21 mouse cellular contexts compared by ENCODE assay signal in the genomic region with DNA sequence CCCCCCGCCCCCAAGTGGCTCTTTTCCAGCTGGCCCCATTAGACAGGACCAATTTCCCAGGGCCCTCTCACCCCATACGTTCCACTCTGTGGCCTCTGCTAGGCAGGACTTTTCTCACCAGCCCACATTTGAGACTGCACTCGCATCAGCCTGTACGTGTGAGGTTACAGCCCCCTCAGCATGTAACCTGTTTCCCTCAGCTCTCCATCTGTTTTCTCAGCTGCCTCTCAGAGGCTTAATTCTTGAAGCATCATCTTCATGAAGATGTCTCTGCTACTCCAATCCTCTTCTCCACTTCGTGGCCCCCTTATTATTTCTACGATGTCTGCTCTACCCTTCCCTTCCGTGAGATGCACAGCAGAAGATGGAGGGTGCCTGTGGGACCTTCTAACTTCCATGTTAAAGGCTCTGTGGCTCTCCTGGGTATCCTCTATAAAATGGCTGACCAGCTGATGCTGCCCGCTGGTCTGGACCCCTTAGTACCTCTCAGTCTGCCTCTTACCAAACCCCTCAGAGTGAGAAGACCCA. TPM values are rescaled to one million over a fixed set of nuclear protein-coding genes. Genes with fewer than 3 reads are reported as not detected.
DNase-seq lines count a peak whose midpoint lies in the region; ATAC-seq and TF ChIP-seq lines count a peak whose summit lies in the region.
"Had no signal": no experiment of that assay in that cellular context is flagged by ENCODE, and none has a peak within 500 bp of the region (broad histone marks: within the 10 kb centered on the region; RNA-seq: fewer than 3 reads in every experiment).

No protein-coding gene starts in this region.

- peak overlapping the region; percentile 41 for H3K4me2 ChIP-seq in kidney, embryonic 16.5 days (replicated peaks; ENCODE audit: low read depth, low read length)
- H3K4me2 ChIP-seq: forebrain, embryonic 15.5 days; heart, embryonic 12.5 days; limb, embryonic 15.5 days; lung, embryonic 15.5 days; neural tube, embryonic 12.5 days had no signal

- H3K27me3 ChIP-seq in kidney, embryonic 16.5 days (ENCODE audit: insufficient read depth, low read length) = no peaks in the 10 kb centered on the region
- H3K27me3 ChIP-seq in cerebellum, adult 2 months (ENCODE audit: control insufficient read depth, insufficient read depth, low read length) = no peaks in the 10 kb centered on the region
- H3K27me3 ChIP-seq: forebrain, embryonic 15.5 days; heart, embryonic 12.5 days; limb, embryonic 15.5 days; lung, embryonic 15.5 days; Patski had no signal

- H3K4me1 ChIP-seq in kidney, embryonic 16.5 days (ENCODE audit: insufficient read depth, low read length) = peaks cover 37% of the 10 kb centered on the region
- H3K4me1 ChIP-seq in cortical plate, adult 2 months (ENCODE audit: control insufficient read depth, insufficient read depth, low read length) = peaks cover 9% of the 10 kb centered on the region; the same call in 1 of the 2 replicates
- H3K4me1 ChIP-seq in cerebellum, adult 2 months (ENCODE audit: control insufficient read depth, insufficient read depth, low read length) = no peaks in the 10 kb centered on the region; the same call in 1 of the 2 replicates
- H3K4me1 ChIP-seq: forebrain, embryonic 15.5 days; heart, embryonic 12.5 days; neural tube, embryonic 12.5 days had no signal

- H3K9me3 ChIP-seq in kidney, embryonic 16.5 days (ENCODE audit: low read length) = no peaks in the 10 kb centered on the region
- H3K9me3 ChIP-seq: forebrain, embryonic 15.5 days; heart, embryonic 12.5 days; limb, embryonic 15.5 days; lung, embryonic 15.5 days; neural tube, embryonic 12.5 days had no signal

- 50% methylated on average over 8 of the region's 8 CpGs for WGBS in kidney, embryonic 16.5 days
- 48% methylated on average over 8 of the region's 8 CpGs for WGBS in cerebellum, adult 2 months

- no peak for TF ChIP-seq CTCF in cortical plate, adult 2 months (IDR thresholded peaks at IDR 0.05; ENCODE audit: extremely low read depth, insufficient read depth, low read length)
- no peak for TF ChIP-seq CTCF in cerebellum, adult 2 months (IDR thresholded peaks at IDR 0.05; ENCODE audit: borderline replicate concordance, insufficient read depth, low read depth, low read length)

- TF ChIP-seq POLR2A in cortical plate, adult 2 months (IDR thresholded peaks at IDR 0.05; ENCODE audit: extremely low read depth, insufficient read depth, low read length) = no peak
- TF ChIP-seq POLR2A in cerebellum, adult 2 months (IDR thresholded peaks at IDR 0.05; ENCODE audit: borderline replicate concordance, insufficient read depth, low read length) = no peak

- peak overlapping the region; percentile 21 for H3K4me3 ChIP-seq in kidney, embryonic 16.5 days (ENCODE audit: low read length)
- peak overlapping the region; percentile 22; the same call in 1 of the 2 replicates for H3K4me3 ChIP-seq in cortical plate, adult 2 months (ENCODE audit: insufficient read depth, low read length)
- no peak overlapping the region for H3K4me3 ChIP-seq in cerebellum, adult 2 months (replicated peaks; ENCODE audit: insufficient read depth, low read depth, low read length)
- H3K4me3 ChIP-seq: forebrain, embryonic 15.5 days; heart, embryonic 12.5 days; limb, embryonic 15.5 days; lung, embryonic 15.5 days; neural tube, embryonic 12.5 days had no signal

- no peaks in the 10 kb centered on the region for H3K36me3 ChIP-seq in kidney, embryonic 16.5 days (ENCODE audit: insufficient read depth, low read length)
- H3K36me3 ChIP-seq: forebrain, embryonic 15.5 days; heart, embryonic 12.5 days; limb, embryonic 15.5 days; lung, embryonic 15.5 days; neural tube, embryonic 12.5 days had no signal

- DNase-seq in frontal cortex, postnatal 25 days (ENCODE audit: low spot score in 2 of 2) = no peak
- no peak for DNase-seq in kidney, postnatal 14 days
- DNase-seq in A20 (ENCODE audit: low read depth, low spot score) = peak; percentile 57
- DNase-seq in adrenal gland, postnatal 14 days = no peak
- no peak for DNase-seq in cerebellum, adult 2 months
- DNase-seq: cerebellum, postnatal 14 days; gastrocnemius, postnatal 14 days; heart, postnatal 36 days; thymus, postnatal 14 days had no signal

- peak overlapping the region; percentile 1; the same call in 1 of the 2 replicates for H3K9ac ChIP-seq in kidney, embryonic 16.5 days (replicated peaks; ENCODE audit: low read length)
- H3K9ac ChIP-seq: forebrain, embryonic 15.5 days; heart, embryonic 12.5 days; limb, embryonic 15.5 days; lung, embryonic 15.5 days; neural tube, embryonic 12.5 days had no signal

- 0 out of 2 replicates have a peak, but pooled peaks have one; percentile 29 for ATAC-seq in frontal cortex, adult (ENCODE audit: low TSS enrichment)
- no peak for ATAC-seq in kidney, embryonic 16.5 days (ENCODE audit: low FRiP score, low TSS enrichment)
- ATAC-seq: forebrain, embryonic 15.5 days; inflammation-experienced regulatory T-cells, adult 6 months; Patski had no signal

- H3K27ac ChIP-seq in kidney, embryonic 16.5 days (ENCODE audit: low read length) = no peak overlapping the region
- peak overlapping the region; percentile 85 for H3K27ac ChIP-seq in cortical plate, adult 2 months (ENCODE audit: insufficient read depth, low read length)
- no peak overlapping the region for H3K27ac ChIP-seq in cerebellum, adult 2 months (ENCODE audit: insufficient read depth, low read length)
- H3K27ac ChIP-seq: forebrain, embryonic 15.5 days; limb, embryonic 15.5 days; lung, embryonic 15.5 days; neural tube, embryonic 12.5 days had no signal

RNA-seq across cellular contexts. Expression of a gene that starts 1.8 kb away (rescaled TPM):
- polyA plus RNA-seq in kidney, embryonic 16.5 days (2015; fragmentation: Nextera tagmentation; extraction: Ambion mirVana) = 19.2 and 20.8 TPM in 2 replicates
- polyA plus RNA-seq in cortical plate, adult 2 months (2012; rRNA removed) = 8.4 and 8.9 TPM in 2 replicates
- 1.7 and 4.8 TPM in 2 replicates for total RNA-seq in adrenal gland, postnatal 14 days (2021)
- 0.92 and 1.1 TPM in 2 replicates for polyA plus RNA-seq in cerebellum, adult 2 months (2012; rRNA removed)

RNA-seq across cellular contexts. Expression of a gene that starts 36.5 kb away (rescaled TPM):
- 0.15 TPM in 1 of 2 replicates, not detected in the other for polyA plus RNA-seq in kidney, embryonic 16.5 days (2015; fragmentation: Nextera tagmentation; extraction: Ambion mirVana)
- polyA plus RNA-seq in cortical plate, adult 2 months (2012; rRNA removed) = not detected in 2 replicates
- 0.89 TPM in 1 of 2 replicates, not detected in the other for total RNA-seq in adrenal gland, postnatal 14 days (2021)
- polyA plus RNA-seq in cerebellum, adult 2 months (2012; rRNA removed) = 0.05 TPM in 1 of 2 replicates, not detected in the other
- total RNA-seq: gastrocnemius, postnatal 14 days; heart, postnatal 36 days; midbrain, postnatal 0 days had no signal
- polyA plus RNA-seq: forebrain, embryonic 15.5 days; heart, embryonic 12.5 days; limb, embryonic 15.5 days; stomach, embryonic 16.5 days had no signal
